Mouse (Mus musculus) MEL (cell line): ENCODE results near the gene Cntnap5b. TPM values are rescaled to one million over a fixed set of nuclear protein-coding genes. Genes with fewer than 3 reads are reported as not detected.

ENCODE experiments used
- DNase-seq: peaks from one replicate; pipeline ENCODE4 v3.0.0; 2011; ENCODE audit warnings: low read depth, low spot score
- H3K27ac ChIP-seq: 2 replicates; pipeline ENCODE4 v1.5.1; 2012; ENCODE audit warnings: low read depth, mild to moderate bottlenecking, control low read depth, low read length, moderate library complexity; ENCODE audit not compliant: control insufficient read depth
- H3K27me3 ChIP-seq, 2 experiments: fragments of 150-350 bp in 1 of 2; sonication (generic) in 1 of 2; 2 replicates each; pipeline ENCODE4 v1.6.1; 2012; ENCODE audit warnings: low read length in 2 of 2, mild to moderate bottlenecking in 2 of 2, improper control_type of control experiment in 1 of 2, moderate library complexity in 1 of 2; ENCODE audit not compliant: insufficient read depth in 2 of 2, control insufficient read depth in 1 of 2
- H3K36me3 ChIP-seq, 2 experiments: 2 replicates each; pipeline ENCODE4 v1.6.1; 2012 to 2014; ENCODE audit warnings: low read length in 2 of 2, improper control_type of control experiment in 1 of 2, inconsistent platforms in 1 of 2, mild to moderate bottlenecking in 1 of 2; ENCODE audit not compliant: insufficient read depth in 2 of 2, control insufficient read depth in 1 of 2
- H3K4me1 ChIP-seq, 2 experiments: fragments of 150-350 bp in 1 of 2; sonication (generic) in 1 of 2; 2 replicates each; pipeline ENCODE4 v1.6.1; 2012; ENCODE audit warnings: low read length in 2 of 2, improper control_type of control experiment in 1 of 2, mild to moderate bottlenecking in 1 of 2; ENCODE audit not compliant: insufficient read depth in 2 of 2, control insufficient read depth in 1 of 2
- H3K4me3 ChIP-seq, 2 experiments: fragments of 150-350 bp in 1 of 2; sonication (generic) in 1 of 2; 2 replicates each; pipeline ENCODE4 v1.5.1; 2012; ENCODE audit warnings: low read depth in 2 of 2, low read length in 2 of 2, mild to moderate bottlenecking in 2 of 2, moderate library complexity in 2 of 2, control low read depth in 1 of 2, improper control_type of control experiment in 1 of 2; ENCODE audit not compliant: control insufficient read depth in 1 of 2, insufficient read depth in 1 of 2
- H3K79me2 ChIP-seq: 2 replicates; pipeline ENCODE4 v1.6.1; 2012; ENCODE audit warnings: mild to moderate bottlenecking, low read length, moderate library complexity; ENCODE audit not compliant: control insufficient read depth, poor library complexity, insufficient read depth
- H3K9ac ChIP-seq: 2 replicates; pipeline ENCODE4 v1.6.1; 2012; ENCODE audit warnings: low read depth, mild to moderate bottlenecking, control low read depth, low read length, moderate library complexity; ENCODE audit not compliant: control insufficient read depth, poor library complexity, severe bottlenecking
- H3K9me3 ChIP-seq: fragments of 150-350 bp; sonication (generic); replicated peaks from 2 replicates; pipeline ENCODE4 v1.6.1; 2012; ENCODE audit warnings: mild to moderate bottlenecking, low read length, improper control_type of control experiment, moderate library complexity; ENCODE audit not compliant: insufficient read depth
- BHLHE40 ChIP-seq: IDR thresholded peaks from 2 replicates; pipeline ENCODE4 v1.6.1; 2012; ENCODE audit warnings: low read depth, mild to moderate bottlenecking, inconsistent platforms, low read length, improper control_type of control experiment, borderline replicate concordance
- CTCF ChIP-seq, 3 experiments: IDR thresholded peaks in 2 of 3; conservative IDR thresholded peaks in 1 of 3; 2 replicates each; pipeline ENCODE4 v1.5.1; 2011 to 2012; ENCODE audit warnings: low read length in 3 of 3, low read depth in 2 of 3, mild to moderate bottlenecking in 2 of 3, improper control_type of control experiment in 1 of 3, inconsistent platforms in 1 of 3, mixed read lengths in 1 of 3, moderate library complexity in 1 of 3; ENCODE audit not compliant: control insufficient read depth in 1 of 3, insufficient read depth in 1 of 3, poor library complexity in 1 of 3, severe bottlenecking in 1 of 3
- E2F4 ChIP-seq: IDR thresholded peaks from 2 replicates; pipeline ENCODE4 v1.6.1; 2011; ENCODE audit warnings: low read depth, low read length, improper control_type of control experiment, borderline replicate concordance
- ETS1 ChIP-seq: IDR thresholded peaks from 2 replicates; pipeline ENCODE4 v1.6.1; 2012; ENCODE audit warnings: low read depth, mild to moderate bottlenecking, inconsistent platforms, low read length, improper control_type of control experiment, moderate library complexity
- JUND ChIP-seq: IDR thresholded peaks from 2 replicates; pipeline ENCODE4 v1.6.1; 2011; ENCODE audit warnings: low read depth, mild to moderate bottlenecking, improper control_type of control experiment, low read length
- KAT2A ChIP-seq: conservative IDR thresholded peaks from 2 replicates; pipeline ENCODE4 v1.6.1; 2012; ENCODE audit warnings: low read depth, low read length, improper control_type of control experiment, inconsistent platforms
- MAFK ChIP-seq: IDR thresholded peaks from 2 replicates; pipeline ENCODE4 v1.6.1; 2011; ENCODE audit warnings: low read depth, mild to moderate bottlenecking, low read length, improper control_type of control experiment, borderline replicate concordance
- MAX ChIP-seq: IDR thresholded peaks from 2 replicates; pipeline ENCODE4 v1.6.1; 2011; ENCODE audit warnings: low read length, improper control_type of control experiment
- MEF2A ChIP-seq: IDR thresholded peaks from 2 replicates; pipeline ENCODE4 v1.6.1; 2014; ENCODE audit warnings: low read depth, mild to moderate bottlenecking, inconsistent platforms, low read length, improper control_type of control experiment; ENCODE audit not compliant: poor library complexity, insufficient replicate concordance, severe bottlenecking; ENCODE audit errors: extremely low read depth
- MYC ChIP-seq: IDR thresholded peaks from 2 replicates; pipeline ENCODE4 v1.6.1; 2011; ENCODE audit warnings: low read depth, mild to moderate bottlenecking, low read length, improper control_type of control experiment, moderate library complexity
- NRF1 ChIP-seq: IDR thresholded peaks from 2 replicates; pipeline ENCODE4 v1.6.1; 2014; ENCODE audit warnings: low read depth, mild to moderate bottlenecking, inconsistent platforms, low read length, improper control_type of control experiment, moderate library complexity; ENCODE audit not compliant: poor library complexity, insufficient read depth, severe bottlenecking
- RAD21 ChIP-seq: IDR thresholded peaks from 2 replicates; pipeline ENCODE4 v1.6.1; 2011; ENCODE audit warnings: mild to moderate bottlenecking, low read depth, low read length, improper control_type of control experiment
- RCOR1 ChIP-seq: IDR thresholded peaks from 2 replicates; pipeline ENCODE4 v1.6.1; 2012; ENCODE audit warnings: low read depth, mild to moderate bottlenecking, inconsistent platforms, low read length, improper control_type of control experiment
- SIN3A ChIP-seq: IDR thresholded peaks from 2 replicates; pipeline ENCODE4 v1.6.1; 2012; ENCODE audit warnings: low read length, improper control_type of control experiment, inconsistent platforms
- SMC3 ChIP-seq: IDR thresholded peaks from 2 replicates; pipeline ENCODE4 v1.6.1; 2011; ENCODE audit warnings: low read depth, low read length, improper control_type of control experiment
- TAL1 ChIP-seq: IDR thresholded peaks from 2 replicates; pipeline ENCODE4 v1.6.1; 2012; ENCODE audit warnings: mild to moderate bottlenecking, inconsistent platforms, low read length, moderate library complexity, mixed read lengths
- TBP ChIP-seq: IDR thresholded peaks from 2 replicates; pipeline ENCODE4 v1.8.0; 2011; ENCODE audit warnings: low read depth, low read length, improper control_type of control experiment
- TCF12 ChIP-seq: IDR thresholded peaks from 2 replicates; pipeline ENCODE4 v1.6.1; 2014; ENCODE audit warnings: low read depth, mild to moderate bottlenecking, inconsistent platforms, low read length, improper control_type of control experiment, moderate library complexity
- UBTF ChIP-seq: IDR thresholded peaks from 2 replicates; pipeline ENCODE4 v1.6.1; 2012; ENCODE audit warnings: low read depth, mild to moderate bottlenecking, inconsistent platforms, low read length, improper control_type of control experiment, moderate library complexity, borderline replicate concordance; ENCODE audit not compliant: insufficient read depth
- ZNF384 ChIP-seq: IDR thresholded peaks from 2 replicates; pipeline ENCODE4 v1.6.1; 2012; ENCODE audit warnings: low read depth, mild to moderate bottlenecking, inconsistent platforms, low read length, improper control_type of control experiment
- polyA plus RNA-seq, 2 experiments: library from polyadenylated mRNA; stranded (reverse) in 1 of 2; unstranded in 1 of 2; fragments of >175 nt in 1 of 2; fragments of >200 nt in 1 of 2; gene quantifications; 2 replicates each; pipeline versions ENCODE4 v1.2.1 to v1.2.4; 2012; ENCODE audit warnings: low replicate concordance in 2 of 2, low read depth in 1 of 2; ENCODE audit not compliant: insufficient read length in 2 of 2, insufficient read depth in 1 of 2, missing spikeins in 1 of 2
- total RNA-seq: library from RNA; depleted of rRNA; stranded (reverse); fragments of 300-350 nt; gene quantifications from 2 replicates; pipeline ENCODE4 v1.2.3, GENCODE M21; 2012

Gene Cntnap5b
- total and polyA plus RNA-seq, 3 experiments = not detected

GRCm38 (mm10) chr1:99813334-99814110 is 41.0 kb downstream of the Cntnap5b start:
- Histone ChIP-seq H3K9me3 (no peaks in the 10 kb centered on the region), H3K9ac (no peak overlapping the region), H3K79me2 (no peaks in the 10 kb centered on the region), H3K27ac (no peak overlapping the region), H3K36me3 (no peaks in the 10 kb centered on the region), H3K4me3 (no peak overlapping the region), H3K27me3 (no peaks in the 10 kb centered on the region), H3K4me1 (no peaks in the 10 kb centered on the region)
- TF ChIP-seq UBTF = no peak
- TF ChIP-seq CTCF (IDR thresholded peaks at IDR 0.05 in 2 of 3, conservative IDR thresholded peaks at IDR 0.05 in 1 of 3; ENCODE audit: control insufficient read depth in 1 of 3, insufficient read depth in 1 of 3, low read depth in 2 of 3, low read length in 3 of 3, poor library complexity in 1 of 3, severe bottlenecking in 1 of 3) = no peak
- no peak for TF ChIP-seq MEF2A
- TF ChIP-seq BHLHE40 = no peak
- no peak for TF ChIP-seq ETS1
- no peak for TF ChIP-seq SIN3A
- no peak for TF ChIP-seq E2F4
- no peak for TF ChIP-seq TCF12
- TF ChIP-seq RCOR1 = no peak
- no peak for TF ChIP-seq MAFK
- TF ChIP-seq SMC3 = no peak
- TF ChIP-seq MYC = no peak
- no peak for TF ChIP-seq KAT2A
- TF ChIP-seq NRF1 = no peak
- no peak for TF ChIP-seq MAX
- TF ChIP-seq RAD21 = no peak
- no peak for TF ChIP-seq TBP
- TF ChIP-seq TAL1 = no peak
- TF ChIP-seq JUND = no peak
- DNase-seq = no peak

- no peak overlapping the region for H3K27ac ChIP-seq
- H3K9ac ChIP-seq = no peak overlapping the region
- H3K4me3 ChIP-seq = no peak overlapping the region
- H3K9me3 ChIP-seq = no peaks in the 10 kb centered on the region
- no peaks in the 10 kb centered on the region; a peak in 1 of 4 replicates for H3K4me1 ChIP-seq
- no peak for DNase-seq
- TF ChIP-seq MYC (no peak), ZNF384 (no peak), SIN3A (no peak)
- H3K27me3 ChIP-seq = no peaks in the 10 kb centered on the region
- H3K36me3 ChIP-seq = no peaks in the 10 kb centered on the region
- no peaks in the 10 kb centered on the region for H3K79me2 ChIP-seq
Measured at GRCm38 (mm10) chr1:99872344-99872743, 99.8 kb downstream of the Cntnap5b start.
